Mouse (Mus musculus): Measurements from ENCODE around the gene Tmem115.

DNA sequence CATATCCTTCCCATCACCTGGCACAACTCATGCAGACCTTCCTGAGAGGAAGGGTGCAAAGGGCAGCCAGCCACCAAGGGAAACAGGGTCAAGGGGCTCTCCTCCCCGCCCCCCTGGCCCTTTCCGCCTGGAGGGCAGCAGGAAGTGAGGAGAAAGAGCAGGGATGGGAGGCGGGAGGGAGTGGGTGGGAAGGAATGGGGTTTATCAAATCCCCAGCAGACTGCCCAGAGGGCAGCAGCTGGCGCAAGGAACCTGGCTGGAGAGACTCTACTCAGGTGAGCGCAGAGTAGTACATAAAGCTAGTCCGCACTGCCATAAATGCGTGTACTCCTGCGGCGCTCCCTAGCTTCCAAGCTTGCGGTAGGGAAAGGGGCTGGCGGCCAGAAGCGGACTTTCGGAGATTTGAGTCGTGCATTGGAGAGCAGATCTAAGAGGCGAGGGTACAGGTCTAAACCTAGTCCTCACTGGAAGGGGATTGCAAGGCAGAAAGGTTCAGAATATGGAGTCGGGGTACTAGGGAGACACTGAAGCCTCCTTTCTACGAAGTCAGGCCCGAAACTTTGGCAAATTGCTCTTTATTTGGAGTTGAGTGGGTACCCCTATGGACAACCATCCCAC is 34.1 kb downstream of the Tmem115 start, which contains the start of gene Hyal2:
- TF ChIP-seq MAFK (IDR thresholded peaks at IDR 0.05; ENCODE audit: insufficient read depth, low read depth, low read length) (no peak), CHD2 (IDR thresholded peaks at IDR 0.05; ENCODE audit: low read depth, low read length) (no peak), ZC3H11A (IDR thresholded peaks at IDR 0.05; ENCODE audit: borderline replicate concordance, low read depth, low read length) (no peak)
